ENCODE assay signal across 8 mouse cellular contexts in the genomic region with DNA sequence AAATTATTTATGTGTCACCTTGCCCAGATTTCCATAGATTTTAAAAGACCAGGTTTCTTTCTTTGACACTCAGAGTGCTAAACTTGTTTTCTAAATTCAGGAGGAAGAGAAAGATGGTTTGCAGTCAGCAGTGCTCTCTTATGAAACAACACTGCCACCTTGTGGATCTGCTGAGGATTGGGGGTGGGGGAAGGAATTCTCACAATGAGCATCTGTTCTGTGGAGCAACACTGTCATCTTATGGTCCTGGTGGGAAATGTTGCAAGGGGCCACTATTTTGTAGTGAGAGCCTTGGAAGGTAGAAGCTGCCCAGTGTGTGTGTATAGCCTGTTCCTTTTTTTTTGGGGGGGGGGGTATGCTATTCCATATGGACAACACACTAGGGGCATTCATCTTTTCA. TPM values are rescaled to one million over a fixed set of nuclear protein-coding genes. Genes with fewer than 3 reads are reported as not detected.
DNase-seq lines count a peak whose midpoint lies in the region; ATAC-seq lines count a peak whose summit lies in the region.

No protein-coding gene starts in this region.

- ATAC-seq in granulocyte monocyte progenitor cell, adult 5-6 weeks (replicated peaks; ENCODE audit: poor library complexity, severe bottlenecking): peak; percentile 97
- peak; percentile 63 for ATAC-seq in midbrain, embryonic 12.5 days (ENCODE audit: low FRiP score, low read depth)

- no peaks in the 10 kb centered on the region for H3K9me3 ChIP-seq in midbrain, embryonic 12.5 days

- no peaks in the 10 kb centered on the region for H3K4me1 ChIP-seq in midbrain, embryonic 12.5 days

- H3K27ac ChIP-seq in midbrain, embryonic 12.5 days (replicated peaks): no peak overlapping the region

- no peak overlapping the region for H3K4me2 ChIP-seq in midbrain, embryonic 12.5 days (replicated peaks)

- no peak overlapping the region for H3K9ac ChIP-seq in midbrain, embryonic 12.5 days (replicated peaks)

- no peak overlapping the region for H3K4me3 ChIP-seq in midbrain, embryonic 12.5 days

- intact Hi-C loops in left cerebral cortex, postnatal 36 days (cut with DNase I): loop anchor here (2.0 to 10.0 kb wide), 2 partner anchors 165 to 299 kb away; a partner anchor contains a TSS

- no peaks in the 10 kb centered on the region for H3K27me3 ChIP-seq in midbrain, embryonic 12.5 days

- peak; percentile 31 for DNase-seq in urinary bladder, postnatal 25 days (ENCODE audit: low spot score)
- DNase-seq in urinary bladder, adult 2 months (ENCODE audit: low spot score): no peak
- peak; percentile 61 for DNase-seq in embryo, embryonic 9.5 days (ENCODE audit: extremely low spot score)
- peak; percentile 64 for DNase-seq in kidney, adult 18-20 months
- peak; percentile 44 to 54 for DNase-seq in left cerebral cortex, postnatal 36 days (ENCODE audit: low spot score in 2 of 2)
- peak; percentile 66 for DNase-seq in skeletal muscle tissue, adult 2 months (ENCODE audit: low read depth, low spot score)

- H3K36me3 ChIP-seq in midbrain, embryonic 12.5 days: 0 out of 2 replicates have a peak, but pooled peaks cover 9% of the 10 kb centered on the region

RNA-seq across cellular contexts. Expression of a gene that starts 15.6 kb away (rescaled TPM):
- polyA plus RNA-seq in urinary bladder, adult 2 months (2012; rRNA removed): 95.5 and 113 TPM in 2 replicates
- 164 and 168 TPM in 2 replicates for total RNA-seq in granulocyte monocyte progenitor cell, adult 5-6 weeks (2014; fragmentation: Nextera tagmentation)
- 120 and 126 TPM in 2 replicates for total RNA-seq in granulocyte monocyte progenitor cell, adult 5-6 weeks (2017)
- total RNA-seq in left cerebral cortex, postnatal 36 days (2021): 10 to 100 TPM; 25.9 to 26.3 TPM
- 53.6 and 54.1 TPM in 2 replicates for polyA plus RNA-seq in midbrain, embryonic 12.5 days (2016; fragmentation: Nextera tagmentation; extraction: Ambion mirVana)

RNA-seq across cellular contexts. Expression of a gene that starts 20.3 kb away (rescaled TPM):
- 25.0 and 26.3 TPM in 2 replicates for polyA plus RNA-seq in urinary bladder, adult 2 months (2012; rRNA removed)
- 13.1 and 23.7 TPM in 2 replicates for total RNA-seq in granulocyte monocyte progenitor cell, adult 5-6 weeks (2014; fragmentation: Nextera tagmentation)
- total RNA-seq in granulocyte monocyte progenitor cell, adult 5-6 weeks (2017): 23.1 and 57.0 TPM in 2 replicates
- 10 to 100 TPM; 46.9 to 49.9 TPM for total RNA-seq in left cerebral cortex, postnatal 36 days (2021)
- polyA plus RNA-seq in midbrain, embryonic 12.5 days (2016; fragmentation: Nextera tagmentation; extraction: Ambion mirVana): 23.2 and 24.4 TPM in 2 replicates

RNA-seq across cellular contexts. Expression of a gene that starts 20.3 kb away (rescaled TPM):
- 38.3 and 40.6 TPM in 2 replicates for polyA plus RNA-seq in urinary bladder, adult 2 months (2012; rRNA removed)
- total RNA-seq in granulocyte monocyte progenitor cell, adult 5-6 weeks (2014; fragmentation: Nextera tagmentation): 8.8 and 21.1 TPM in 2 replicates
- 12.3 and 14.7 TPM in 2 replicates for total RNA-seq in granulocyte monocyte progenitor cell, adult 5-6 weeks (2017)
- total RNA-seq in left cerebral cortex, postnatal 36 days (2021): 10 to 100 TPM; 18.0 to 22.5 TPM
- 30.5 and 33.2 TPM in 2 replicates for polyA plus RNA-seq in midbrain, embryonic 12.5 days (2016; fragmentation: Nextera tagmentation; extraction: Ambion mirVana)

RNA-seq across cellular contexts. Expression of a gene that starts 40.2 kb away (rescaled TPM):
- polyA plus RNA-seq in urinary bladder, adult 2 months (2012; rRNA removed): 14.1 and 18.0 TPM in 2 replicates
- total RNA-seq in granulocyte monocyte progenitor cell, adult 5-6 weeks (2014; fragmentation: Nextera tagmentation): 32.0 and 39.6 TPM in 2 replicates
- 12.8 and 18.3 TPM in 2 replicates for total RNA-seq in granulocyte monocyte progenitor cell, adult 5-6 weeks (2017)
- total RNA-seq in left cerebral cortex, postnatal 36 days (2021): 1 to 10 TPM; 2.4 to 2.7 TPM
- polyA plus RNA-seq in midbrain, embryonic 12.5 days (2016; fragmentation: Nextera tagmentation; extraction: Ambion mirVana): 8.8 and 9.0 TPM in 2 replicates

RNA-seq across cellular contexts. Expression of a gene that starts 40.4 kb away (rescaled TPM):
- 54.3 and 66.7 TPM in 2 replicates for polyA plus RNA-seq in urinary bladder, adult 2 months (2012; rRNA removed)
- 49.7 and 50.3 TPM in 2 replicates for total RNA-seq in granulocyte monocyte progenitor cell, adult 5-6 weeks (2014; fragmentation: Nextera tagmentation)
- total RNA-seq in granulocyte monocyte progenitor cell, adult 5-6 weeks (2017): 15.8 and 17.3 TPM in 2 replicates
- 10 to 100 TPM; 64.6 to 77.3 TPM for total RNA-seq in left cerebral cortex, postnatal 36 days (2021)
- polyA plus RNA-seq in midbrain, embryonic 12.5 days (2016; fragmentation: Nextera tagmentation; extraction: Ambion mirVana): 61.1 and 68.2 TPM in 2 replicates

Comparison
In these comparisons a context has a peak if more than half of its experiments do, and no peak if none do; other contexts are left out.
1. RNA of a gene that starts 15.6 kb away (total RNA-seq): 120 to 168 TPM in granulocyte monocyte progenitor cell, adult 5-6 weeks; 25.9 to 26.3 TPM in left cerebral cortex, postnatal 36 days; every median in the first group is over 4 times any median in the second.